Mouse (Mus musculus) naive thymus-derived CD4-positive, alpha-beta T cell, adult 2 months (primary cell): ENCODE measurements around the gene Prkcb.
"Not testable (repeated sequence)": the region's sequence is repeated elsewhere in the genome, so short reads cannot be mapped to it uniquely, and the experiment has no call there.

Source experiments
- DNase-seq: peaks from one replicate; pipeline ENCODE4 v3.0.0-alpha.2; 2011; ENCODE audit warnings: low read depth

Prkcb gene

GRCm38 (mm10) chr7:122288605-122289242 lies at the start of gene Prkcb:
Prkcb (plus strand) TSS chr7:122288751.
- DNase-seq: peak; percentile 93

GRCm38 (mm10) chr7:122238939-122239338 lies 49.6 kb upstream of the Prkcb start:
- no peak for DNase-seq

GRCm38 (mm10) chr7:122240413-122241119 lies 48.0 kb upstream of the Prkcb start:
- DNase-seq: no peak

GRCm38 (mm10) chr7:122242260-122242659 lies 46.3 kb upstream of the Prkcb start:
- peak; percentile 78 for DNase-seq

- DNase-seq: not testable (repeated sequence)
Measured at GRCm38 (mm10) chr7:122242744-122243143, 45.8 kb upstream of the Prkcb start.

- DNase-seq: no peak
Measured at GRCm38 (mm10) chr7:122244166-122244565, 44.4 kb upstream of the Prkcb start.

GRCm38 (mm10) chr7:122244584-122244983 lies 44.0 kb upstream of the Prkcb start:
- DNase-seq: no peak

- no peak for DNase-seq
Measured at GRCm38 (mm10) chr7:122245976-122246375, 42.6 kb upstream of the Prkcb start.

- DNase-seq: peak; percentile 58
Measured at GRCm38 (mm10) chr7:122247254-122247864, 41.2 kb upstream of the Prkcb start.

GRCm38 (mm10) chr7:122249321-122249821 lies 39.2 kb upstream of the Prkcb start:
- DNase-seq: no peak

- DNase-seq: peak; percentile 89
Measured at GRCm38 (mm10) chr7:122251197-122252011, 37.1 kb upstream of the Prkcb start.

- no peak for DNase-seq
Measured at GRCm38 (mm10) chr7:122256722-122257121, 31.8 kb upstream of the Prkcb start.

GRCm38 (mm10) chr7:122258521-122258920 lies 30.0 kb upstream of the Prkcb start:
- no peak for DNase-seq

GRCm38 (mm10) chr7:122260055-122260602 lies 28.4 kb upstream of the Prkcb start:
- DNase-seq: no peak

GRCm38 (mm10) chr7:122268983-122269486 lies 19.5 kb upstream of the Prkcb start:
- DNase-seq: no peak

GRCm38 (mm10) chr7:122272334-122272733 lies 16.2 kb upstream of the Prkcb start:
- DNase-seq: no peak

- no peak for DNase-seq
Measured at GRCm38 (mm10) chr7:122279580-122279979, 9.0 kb upstream of the Prkcb start.

- no peak for DNase-seq
Measured at GRCm38 (mm10) chr7:122280334-122280733, 8.2 kb upstream of the Prkcb start.

- peak; percentile 47 for DNase-seq
Measured at GRCm38 (mm10) chr7:122282584-122282983, 6.0 kb upstream of the Prkcb start.

- peak; percentile 67 for DNase-seq
Measured at GRCm38 (mm10) chr7:122287217-122287616, 1.3 kb upstream of the Prkcb start.
